Comparison of ENCODE assay signal across 18 mouse cellular contexts in the genomic region with DNA sequence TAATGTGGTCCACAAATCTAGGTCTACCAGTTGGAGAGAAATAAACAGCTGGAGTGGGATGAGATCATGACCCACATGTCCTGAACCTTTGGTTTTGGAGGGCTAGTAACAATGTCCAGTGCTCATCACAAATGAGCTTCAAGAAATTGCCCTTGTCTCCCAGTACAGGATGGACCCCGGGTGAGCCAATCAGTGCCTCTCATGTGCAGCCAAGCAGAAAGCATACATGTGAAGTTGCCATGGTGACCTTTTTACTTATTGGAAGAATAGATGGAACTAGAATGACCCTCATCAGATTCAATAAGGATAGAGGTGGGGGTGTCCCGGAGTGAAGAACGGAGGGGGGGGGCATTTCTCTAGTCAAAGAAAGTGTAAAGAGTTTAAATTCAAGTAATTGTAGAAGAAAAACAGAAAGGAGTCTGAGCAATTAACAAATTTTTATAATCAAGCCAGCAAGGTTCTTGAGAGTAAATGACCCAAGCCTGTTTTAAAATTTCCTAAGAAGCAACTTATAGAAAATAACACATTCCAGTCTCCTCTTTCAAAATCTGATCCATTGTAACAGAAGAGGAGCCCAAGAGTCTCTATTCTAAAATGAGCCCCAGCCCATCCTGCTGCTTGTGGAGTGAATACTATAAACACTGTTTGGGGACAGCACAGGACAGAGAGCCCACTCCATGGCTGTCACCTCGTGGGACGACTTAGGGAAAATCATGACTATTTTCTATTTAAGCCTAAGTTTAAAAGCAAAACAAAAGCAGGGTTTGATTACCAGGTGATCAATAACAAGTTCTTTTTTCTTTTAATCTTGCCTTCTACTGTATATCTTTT.
DNase-seq lines count a peak whose midpoint lies in the region; ATAC-seq lines count a peak whose summit lies in the region.
"Had no signal": no experiment of that assay in that cellular context is flagged by ENCODE, and none has a peak within 500 bp of the region (broad histone marks: within the 10 kb centered on the region; RNA-seq: fewer than 3 reads in every experiment).

No protein-coding gene starts in this region.

- no peak overlapping the region for H3K4me3 ChIP-seq in forebrain, embryonic 11.5 days (ENCODE audit: low read depth, low read length)
- H3K4me3 ChIP-seq in hindbrain, embryonic 14.5 days (replicated peaks; ENCODE audit: low read length), result no peak overlapping the region
- H3K4me3 ChIP-seq in midbrain, embryonic 16.5 days (ENCODE audit: low read depth, low read length), result no peak overlapping the region
- H3K4me3 ChIP-seq: embryonic facial prominence, embryonic 15.5 days; limb, embryonic 12.5 days; megakaryocyte, embryonic 14.5 days had no signal

- peak; percentile 91 for ATAC-seq in forebrain, embryonic 11.5 days (replicated peaks; ENCODE audit: low FRiP score)
- peak; percentile 67; the same call in 1 of the 2 replicates for ATAC-seq in hindbrain, embryonic 14.5 days (ENCODE audit: low FRiP score)
- ATAC-seq in midbrain, embryonic 16.5 days, result peak; percentile 42; the same call in 1 of the 2 replicates
- no peak for ATAC-seq in erythroid progenitor cell, adult 5-6 weeks (replicated peaks; ENCODE audit: low FRiP score, poor library complexity, severe bottlenecking)

- DNase-seq in embryo, embryonic 10 days (ENCODE audit: low spot score), result peak; percentile 85
- peak; percentile 71 for DNase-seq in forebrain, embryonic 11.5 days (ENCODE audit: low spot score)
- DNase-seq in hindbrain, embryonic 14.5 days (ENCODE audit: low spot score), result no peak
- DNase-seq in kidney, adult 9 months, result no peak
- DNase-seq in layer of hippocampus, adult 8-10 months (ENCODE audit: low spot score in 2 of 2), result no peak
- DNase-seq in T-cell, adult 2 months (ENCODE audit: low spot score), result no peak
- DNase-seq: B cell, adult 2 months; cerebellum, adult 2 months; lung, adult 2 months; right cerebral cortex, postnatal 4 days; thymus, postnatal 25 days had no signal

- no peak overlapping the region for H3K9ac ChIP-seq in forebrain, embryonic 11.5 days (ENCODE audit: low read length)
- no peak overlapping the region for H3K9ac ChIP-seq in hindbrain, embryonic 14.5 days
- H3K9ac ChIP-seq in midbrain, embryonic 16.5 days (ENCODE audit: low read depth, low read length), result no peak overlapping the region
- H3K9ac ChIP-seq: embryonic facial prominence, embryonic 15.5 days; limb, embryonic 12.5 days had no signal

- H3K4me1 ChIP-seq in forebrain, embryonic 11.5 days (replicated peaks; ENCODE audit: control insufficient read depth, insufficient read depth, low read length), result no peaks in the 10 kb centered on the region; the same call in 1 of the 2 replicates
- peaks cover 5% of the 10 kb centered on the region; the same call in 1 of the 2 replicates for H3K4me1 ChIP-seq in hindbrain, embryonic 14.5 days (replicated peaks; ENCODE audit: control insufficient read depth, insufficient read depth, low read length)
- no peaks in the 10 kb centered on the region; the same call in 1 of the 2 replicates for H3K4me1 ChIP-seq in midbrain, embryonic 16.5 days (ENCODE audit: control insufficient read depth, insufficient read depth, low read length)
- H3K4me1 ChIP-seq: megakaryocyte, embryonic 14.5 days had no signal

- H3K36me3 ChIP-seq in forebrain, embryonic 11.5 days (ENCODE audit: control insufficient read depth, insufficient read depth, low read length), result no peaks in the 10 kb centered on the region
- H3K36me3 ChIP-seq in hindbrain, embryonic 14.5 days (replicated peaks; ENCODE audit: control insufficient read depth, insufficient read depth), result no peaks in the 10 kb centered on the region
- no peaks in the 10 kb centered on the region for H3K36me3 ChIP-seq in midbrain, embryonic 16.5 days (ENCODE audit: control insufficient read depth, insufficient read depth, low read length)
- H3K36me3 ChIP-seq: embryonic facial prominence, embryonic 15.5 days; limb, embryonic 12.5 days had no signal

- H3K27me3 ChIP-seq in forebrain, embryonic 11.5 days (ENCODE audit: control insufficient read depth, insufficient read depth, low read length), result no peaks in the 10 kb centered on the region
- H3K27me3 ChIP-seq in hindbrain, embryonic 14.5 days (ENCODE audit: control insufficient read depth, insufficient read depth, low read length), result no peaks in the 10 kb centered on the region
- H3K27me3 ChIP-seq in midbrain, embryonic 16.5 days (ENCODE audit: control insufficient read depth, insufficient read depth, low read depth, low read length), result no peaks in the 10 kb centered on the region
- H3K27me3 ChIP-seq: embryonic facial prominence, embryonic 15.5 days; limb, embryonic 12.5 days had no signal

- 20% methylated on average over 5 of the region's 5 CpGs for WGBS in forebrain, embryonic 11.5 days
- WGBS in hindbrain, embryonic 14.5 days, result 10% methylated on average over 5 of the region's 5 CpGs
- 16% methylated on average over 5 of the region's 5 CpGs for WGBS in midbrain, embryonic 16.5 days

- H3K27ac ChIP-seq in forebrain, embryonic 11.5 days (ENCODE audit: low read depth, low read length), result peak overlapping the region; percentile 28; the same call in 1 of the 2 replicates
- no peak overlapping the region for H3K27ac ChIP-seq in hindbrain, embryonic 14.5 days
- no peak overlapping the region for H3K27ac ChIP-seq in midbrain, embryonic 16.5 days (ENCODE audit: low read length)
- H3K27ac ChIP-seq: embryonic facial prominence, embryonic 15.5 days; kidney, postnatal 0 days; limb, embryonic 12.5 days had no signal

- no peaks in the 10 kb centered on the region for H3K9me3 ChIP-seq in forebrain, embryonic 11.5 days (ENCODE audit: control insufficient read depth, low read length)
- no peaks in the 10 kb centered on the region for H3K9me3 ChIP-seq in hindbrain, embryonic 14.5 days (ENCODE audit: control insufficient read depth, low read length)
- H3K9me3 ChIP-seq in midbrain, embryonic 16.5 days (replicated peaks; ENCODE audit: control insufficient read depth, low read length, poor library complexity, severe bottlenecking), result no peaks in the 10 kb centered on the region
- H3K9me3 ChIP-seq: embryonic facial prominence, embryonic 15.5 days; limb, embryonic 12.5 days had no signal

- H3K4me2 ChIP-seq in forebrain, embryonic 11.5 days (ENCODE audit: low read depth, low read length, severe bottlenecking), result no peak overlapping the region
- no peak overlapping the region for H3K4me2 ChIP-seq in hindbrain, embryonic 14.5 days (replicated peaks)
- no peak overlapping the region for H3K4me2 ChIP-seq in midbrain, embryonic 16.5 days (ENCODE audit: low read length)
- H3K4me2 ChIP-seq: embryonic facial prominence, embryonic 15.5 days; heart, embryonic 11.5 days; limb, embryonic 12.5 days had no signal

Comparison
In these comparisons a context has a peak if more than half of its experiments do, and no peak if none do; other contexts are left out.
1. DNase-seq: peak in embryo, embryonic 10 days (single experiment) and forebrain, embryonic 11.5 days (single experiment); none in hindbrain, embryonic 14.5 days (single experiment), kidney, adult 9 months (single experiment), layer of hippocampus, adult 8-10 months (0 of 2) and T-cell, adult 2 months (single experiment).